Mouse (Mus musculus) thymus, postnatal 14 days (tissue): Measurements from ENCODE around the gene Kif1a.
"Not testable (repeated sequence)": the region's sequence is repeated elsewhere in the genome, so short reads cannot be mapped to it uniquely, and the experiment has no call there.

Source experiments
- DNase-seq: peaks from one replicate; pipeline ENCODE4 v3.0.0; 2021

Gene Kif1a

GRCm38 (mm10) chr1:93015136-93015535 is 86.6 kb downstream of the Kif1a start:
- DNase-seq = no peak

DNA sequence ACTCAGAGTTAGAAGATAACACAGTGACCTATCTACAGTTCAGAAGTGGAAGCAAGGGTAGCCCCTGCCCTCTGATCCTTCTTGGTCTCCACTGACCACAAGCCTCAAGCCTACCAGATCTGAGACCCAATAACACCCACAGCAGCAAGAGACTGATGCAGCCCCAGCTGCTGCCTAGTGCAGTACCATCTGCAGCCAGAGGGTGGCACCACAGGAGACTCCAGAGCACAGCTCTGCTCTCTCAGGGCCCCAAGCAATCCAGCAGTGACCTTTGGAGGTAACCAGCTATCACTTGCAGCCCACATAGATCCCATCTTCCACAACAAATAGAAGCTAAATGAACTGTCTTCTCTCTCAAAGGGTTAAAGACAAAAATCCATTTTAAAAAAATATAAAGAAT is 87.3 kb downstream of the Kif1a start:
- DNase-seq = peak; percentile 70

GRCm38 (mm10) chr1:93013367-93013766 is 88.4 kb downstream of the Kif1a start:
- DNase-seq = no peak

DNA sequence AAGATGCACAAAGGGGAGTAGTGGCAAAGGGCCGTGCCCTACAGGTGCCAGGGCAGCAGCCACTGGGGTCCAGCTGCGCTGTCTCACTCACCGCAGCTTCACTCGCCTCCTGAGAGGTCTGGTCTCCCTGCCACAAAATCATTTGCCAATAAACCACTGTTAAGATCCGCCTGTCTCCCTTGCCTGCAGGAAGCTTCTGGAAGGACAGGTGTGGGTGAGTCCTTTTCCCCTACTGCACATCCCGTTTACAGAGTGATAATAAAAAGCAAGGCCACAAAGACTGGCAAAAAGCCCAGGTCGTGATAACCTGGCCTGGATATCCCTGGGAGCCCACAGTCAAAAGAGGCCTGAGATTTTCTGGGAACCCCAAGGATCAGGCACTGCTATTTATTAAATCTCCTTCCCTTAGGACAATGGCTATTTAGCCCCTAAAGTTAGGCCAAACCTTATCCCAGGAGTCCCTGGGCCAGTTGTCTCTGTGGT is 89.6 kb downstream of the Kif1a start:
- no peak for DNase-seq

GRCm38 (mm10) chr1:93010731-93011130 is 91.0 kb downstream of the Kif1a start:
- DNase-seq = peak; percentile 15

- DNase-seq = no peak
Measured at GRCm38 (mm10) chr1:93009196-93009595, 92.6 kb downstream of the Kif1a start.

- no peak for DNase-seq
Measured at GRCm38 (mm10) chr1:93006061-93006460, 95.7 kb downstream of the Kif1a start, which contains the start of gene Aqp12. Gene Aqp12, plus strand, starts transcription at chr1:93006334.

- no peak for DNase-seq
Measured at GRCm38 (mm10) chr1:92992880-92993279, 108.9 kb downstream of the Kif1a start.

- no peak for DNase-seq
Measured at GRCm38 (mm10) chr1:92992214-92992855, 109.4 kb downstream of the Kif1a start.

GRCm38 (mm10) chr1:92989891-92990290 is 111.9 kb downstream of the Kif1a start:
- no peak for DNase-seq

DNA sequence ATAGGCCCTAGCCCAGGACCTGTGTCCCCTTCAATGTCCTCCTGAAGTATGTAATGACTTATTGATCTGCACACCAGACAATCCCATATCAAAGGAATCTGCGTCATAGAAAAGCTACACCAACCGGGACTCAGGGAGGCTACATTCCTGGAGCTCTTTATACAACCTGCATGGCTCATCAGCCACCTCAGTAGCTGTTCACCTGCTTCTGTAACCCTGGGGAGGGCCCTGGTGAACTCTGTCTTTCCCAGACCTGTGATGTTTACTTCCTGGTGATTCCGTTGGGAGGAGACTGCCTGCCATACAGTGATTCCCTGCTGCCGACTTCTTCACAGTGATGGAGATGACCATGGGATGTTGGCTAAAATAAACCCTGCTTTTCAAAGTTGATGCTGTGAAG is 112.9 kb downstream of the Kif1a start:
- no peak for DNase-seq

DNA sequence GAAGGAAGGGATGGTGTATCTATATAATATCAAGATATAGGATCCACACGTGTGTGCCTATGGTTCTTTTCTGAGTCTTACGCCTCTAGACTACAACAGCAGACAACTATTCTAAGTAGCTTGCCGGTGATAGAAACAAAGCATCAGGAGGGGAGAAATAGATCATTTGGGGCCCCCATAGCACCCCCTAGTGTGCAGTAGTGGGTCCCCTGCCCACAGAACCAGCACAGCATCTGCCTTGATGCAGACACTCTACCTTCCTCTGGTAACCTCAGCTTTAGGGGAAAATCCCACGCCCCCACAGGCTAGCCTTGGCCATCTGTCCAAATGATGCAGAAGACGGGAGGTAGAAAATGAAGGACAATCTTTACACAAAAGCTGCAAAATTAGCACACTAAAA is 116.8 kb downstream of the Kif1a start:
- no peak for DNase-seq

DNA sequence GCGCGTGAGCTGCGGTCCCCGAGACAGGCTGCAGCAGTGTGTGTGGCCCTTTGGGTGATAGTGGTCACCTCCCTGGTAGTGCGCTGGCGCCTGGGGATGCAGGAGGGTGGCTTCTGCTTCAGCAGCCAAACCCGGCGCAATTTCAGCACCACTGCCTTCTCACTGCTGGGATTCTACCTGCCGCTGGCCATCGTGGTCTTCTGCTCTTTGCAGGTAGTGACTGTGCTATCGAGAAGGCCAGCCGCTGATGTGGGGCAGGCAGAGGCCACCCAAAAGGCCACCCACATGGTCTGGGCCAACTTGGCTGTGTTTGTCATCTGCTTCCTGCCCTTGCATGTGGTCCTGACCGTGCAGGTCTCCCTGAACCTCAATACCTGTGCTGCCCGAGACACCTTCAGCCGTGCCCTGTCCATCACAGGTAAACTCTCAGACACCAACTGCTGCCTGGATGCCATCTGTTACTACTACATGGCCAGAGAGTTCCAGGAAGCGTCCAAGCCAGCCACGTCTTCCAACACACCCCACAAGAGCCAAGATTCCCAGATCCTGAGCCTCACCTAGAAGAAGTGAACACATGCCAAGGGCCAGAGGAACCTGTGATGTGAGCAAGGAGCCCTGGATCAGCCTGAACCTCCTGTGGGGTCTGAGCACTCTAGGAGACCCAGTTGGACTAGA is 118.7 kb downstream of the Kif1a start:
- DNase-seq = no peak

DNA sequence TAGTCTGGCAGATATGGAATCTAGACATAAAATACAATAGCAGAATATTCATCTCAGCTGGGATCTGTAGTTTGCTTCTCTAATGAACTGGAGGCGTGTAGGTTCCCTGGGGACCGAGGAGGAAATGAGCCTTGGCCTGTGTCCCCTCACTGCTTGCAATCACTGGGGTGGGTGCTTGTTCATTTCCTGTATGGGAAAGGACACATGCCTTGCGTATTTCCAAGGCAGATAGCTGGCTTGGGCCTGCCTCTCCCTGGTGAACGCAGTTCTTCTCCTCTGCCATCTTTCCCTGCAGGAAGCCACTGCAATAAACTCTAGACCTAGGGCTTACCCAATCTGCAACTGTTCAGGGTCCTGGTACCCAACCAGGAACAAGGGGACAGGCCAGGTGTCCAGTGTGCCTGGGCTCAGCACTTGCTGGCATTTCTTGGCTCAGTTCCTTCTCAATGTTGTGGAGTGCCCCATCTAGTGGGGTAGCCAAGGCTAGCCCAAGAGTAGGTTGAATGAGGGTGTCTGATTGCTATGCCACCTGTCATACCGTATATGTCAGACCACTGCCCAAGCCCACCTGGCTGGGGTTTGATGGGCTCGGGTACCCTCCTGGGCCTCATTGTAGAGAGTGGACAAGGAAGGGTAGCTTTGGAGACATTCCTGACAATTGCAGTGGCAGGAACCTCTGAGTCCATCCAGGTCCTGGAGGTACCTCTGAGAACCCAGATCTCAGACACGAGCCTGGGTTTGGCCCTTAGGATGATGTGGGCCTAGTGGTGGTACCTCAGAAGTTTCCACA is 120.5 kb downstream of the Kif1a start:
- no peak for DNase-seq

DNA sequence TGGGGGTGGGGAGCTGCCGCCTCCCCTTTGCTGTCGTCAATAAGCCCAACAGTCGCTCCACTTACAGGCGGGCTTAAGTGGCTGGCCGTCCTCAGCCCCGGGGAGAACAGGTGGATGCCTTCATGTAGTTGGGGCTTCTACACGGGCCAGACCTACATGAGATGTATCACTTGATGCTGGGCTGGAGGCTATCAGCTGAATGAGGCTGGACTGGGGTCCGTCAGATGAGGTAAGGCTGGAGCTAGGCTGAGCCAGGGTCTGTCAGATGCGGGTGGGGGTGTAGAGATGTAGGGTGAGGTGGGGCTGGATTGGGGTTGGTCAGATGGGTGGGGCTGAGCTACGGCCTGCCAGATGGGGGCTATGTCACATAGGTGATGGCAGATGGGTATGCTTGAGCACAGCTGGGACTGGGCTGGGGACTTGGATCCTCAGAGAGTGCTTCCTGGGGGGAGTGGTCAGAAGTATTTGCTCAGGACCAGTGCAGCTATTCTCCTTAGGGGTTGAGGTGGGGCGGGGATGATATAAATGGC is 122.6 kb downstream of the Kif1a start:
- no peak for DNase-seq

GRCm38 (mm10) chr1:92978645-92979044 is 123.1 kb downstream of the Kif1a start:
- DNase-seq = no peak

DNA sequence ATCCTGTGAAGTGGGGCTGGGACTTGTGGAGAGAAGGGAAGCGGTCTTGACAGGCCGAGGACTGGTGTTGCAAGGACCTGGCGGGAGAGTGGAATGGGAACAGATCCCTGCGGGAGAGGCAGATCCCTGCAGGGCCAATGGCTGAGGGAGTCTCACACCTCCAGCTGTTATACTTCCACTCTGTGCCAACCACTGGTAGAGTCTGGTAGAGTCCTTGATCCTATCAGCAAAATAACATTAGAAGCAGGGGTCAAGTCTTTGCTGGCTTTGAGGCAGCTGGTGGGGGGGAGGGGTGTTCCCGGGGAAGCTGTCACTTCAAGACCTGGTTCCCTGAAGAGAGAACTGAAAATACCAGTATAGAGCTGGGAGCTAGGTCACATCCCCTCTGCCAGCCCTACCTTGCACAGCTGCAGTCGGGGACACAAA is 125.6 kb downstream of the Kif1a start:
- DNase-seq = no peak

DNA sequence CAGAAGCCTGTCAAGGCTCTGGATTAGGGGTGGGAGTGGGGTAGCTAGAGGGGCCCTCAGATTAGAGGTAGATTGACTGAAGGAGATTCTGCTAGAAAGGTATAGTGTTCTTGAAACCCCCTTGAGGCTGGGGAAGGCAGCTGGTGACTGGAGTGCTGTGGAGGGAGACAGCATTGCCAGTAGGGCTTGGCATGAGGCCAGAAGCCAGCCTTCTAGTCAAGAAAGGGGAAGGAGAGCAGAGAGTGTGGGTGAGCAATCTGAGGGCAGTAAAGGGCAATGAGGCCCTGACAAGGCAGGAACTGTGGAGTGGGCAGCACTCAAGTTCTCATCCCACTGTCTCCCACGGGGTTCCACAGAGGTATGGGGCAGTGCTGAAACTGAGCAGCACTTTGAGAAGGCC is 128.9 kb downstream of the Kif1a start:
- DNase-seq = no peak

DNA sequence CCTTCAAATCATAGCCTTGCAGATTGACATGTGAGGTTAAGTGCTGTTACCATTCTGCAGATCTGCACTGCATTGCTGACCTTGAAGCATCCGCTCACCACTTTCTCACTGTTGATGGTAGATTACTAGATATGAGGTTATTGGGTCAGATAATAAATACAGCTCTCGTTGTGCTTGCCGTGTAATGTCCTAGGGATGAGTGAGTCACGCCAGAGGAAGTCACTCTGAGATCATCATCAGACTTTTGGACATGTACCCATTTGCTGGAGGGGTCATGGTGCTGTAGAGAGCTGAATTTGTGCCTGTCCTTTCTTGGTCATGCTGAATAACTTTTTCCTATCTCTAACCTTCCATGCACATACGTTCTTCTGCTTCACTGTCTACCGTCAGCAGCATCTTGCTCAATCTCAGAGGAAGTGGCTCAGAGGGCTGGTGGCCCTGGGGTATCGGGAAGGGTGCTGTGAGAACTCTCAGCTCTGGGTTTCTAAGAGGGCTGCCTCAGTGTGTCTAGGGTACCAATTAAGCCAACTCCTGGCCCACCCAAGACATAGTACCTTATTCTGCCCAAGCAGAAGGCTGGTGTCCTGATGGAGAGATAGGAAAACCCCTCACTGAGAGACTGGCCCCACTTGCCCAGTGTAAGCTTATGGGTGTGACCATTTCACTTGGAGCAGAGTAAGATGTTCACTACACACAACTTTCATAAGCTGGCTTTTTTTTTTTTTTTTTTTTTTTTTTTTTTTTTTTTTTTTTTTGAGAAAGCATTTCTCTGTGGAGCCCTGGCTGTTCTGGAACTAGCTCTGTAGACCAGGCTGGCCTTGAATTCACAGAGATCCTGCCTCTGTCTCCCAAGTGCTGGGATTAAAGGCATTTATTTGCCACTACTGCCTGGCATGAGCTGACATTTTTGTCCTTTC is 129.6 kb downstream of the Kif1a start:
- DNase-seq = no peak

GRCm38 (mm10) chr1:92970791-92971190 is 131.0 kb downstream of the Kif1a start:
- DNase-seq = not testable (repeated sequence)
